Mouse (Mus musculus) bone marrow macrophage, adult 2 months (primary cell): ENCODE results near the gene Rsl24d1.
"Not testable (repeated sequence)": the region's sequence is repeated elsewhere in the genome, so short reads cannot be mapped to it uniquely, and the experiment has no call there.

Experiments
- CTCF ChIP-seq: IDR thresholded peaks from 2 replicates; pipeline ENCODE4 v1.5.1; 2012; ENCODE audit warnings: low read depth, mild to moderate bottlenecking, low read length, moderate library complexity
- POLR2A ChIP-seq: IDR thresholded peaks from 2 replicates; pipeline ENCODE4 v1.6.1; 2012; ENCODE audit warnings: mild to moderate bottlenecking, low read depth, low read length, borderline replicate concordance

- TF ChIP-seq POLR2A, CTCF: not testable (repeated sequence)
These were observed 33.9 kb upstream of the Rsl24d1 start for GRCm38 (mm10) chr9:73079349-73079748.
